Mouse (Mus musculus): ENCODE data around the gene 1700011L22Rik. TPM values are rescaled to one million over a fixed set of nuclear protein-coding genes. Genes with fewer than 3 reads are reported as not detected.

1700011L22Rik gene
- not detected in 2 replicates for polyA plus RNA-seq (2012; rRNA removed)

DNA sequence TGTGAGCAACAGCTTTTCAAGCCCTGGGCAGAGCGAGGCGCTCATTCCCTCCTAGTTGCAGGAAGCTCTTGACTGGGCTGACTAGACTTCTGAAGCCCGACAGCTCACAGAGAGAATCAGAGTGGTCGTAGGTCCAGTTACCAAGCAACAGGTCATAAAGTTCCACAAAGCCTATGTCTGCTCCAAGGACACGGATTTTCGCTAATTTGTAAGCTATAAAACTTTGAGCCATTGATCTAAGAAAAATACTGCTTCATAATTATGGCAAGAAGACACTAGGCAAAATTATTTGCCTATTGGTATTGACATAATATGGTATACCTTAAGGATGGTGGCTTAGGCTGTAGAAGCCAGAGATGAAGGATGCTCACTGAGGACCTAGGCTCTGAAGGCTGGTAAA lies at the start of gene 1700011L22Rik:
TSS of gene 1700011L22Rik (minus strand) at position 101 of the 400 bp plus-strand sequence.

DNA sequence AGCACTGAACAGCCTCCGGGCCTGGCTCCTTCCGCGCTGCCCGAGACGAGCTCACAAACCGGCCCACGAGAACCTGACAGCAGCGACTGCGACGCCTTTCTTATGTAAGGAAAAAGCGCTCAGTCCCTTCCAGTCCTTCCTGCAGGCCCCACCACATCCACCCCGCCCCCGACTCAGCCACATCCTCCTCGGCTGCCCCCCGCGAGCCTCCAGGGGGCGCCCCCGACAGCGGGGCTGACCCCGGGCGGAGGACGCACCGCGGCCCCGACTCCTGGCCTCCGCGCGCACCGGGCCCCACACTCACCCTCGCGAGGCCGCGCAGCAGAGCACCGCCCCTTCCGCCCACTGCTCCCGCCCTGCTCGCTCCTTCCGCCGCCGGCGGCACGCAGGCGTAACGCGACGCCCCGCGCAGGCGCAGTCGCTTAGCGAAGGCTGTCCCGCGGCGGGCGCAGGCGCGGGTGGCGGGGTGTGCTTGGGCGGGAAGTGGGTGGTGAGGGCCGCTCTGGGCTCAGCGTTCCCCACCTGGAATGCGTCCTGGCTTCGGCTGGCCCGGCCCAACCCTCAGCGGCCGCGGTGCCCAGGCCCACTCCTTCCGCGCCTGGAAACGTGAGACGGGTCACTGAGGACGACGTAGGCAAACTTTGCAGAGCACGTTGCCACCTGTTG lies 46.4 kb upstream of the 1700011L22Rik start, which contains the start of gene Mmaa:
TSS of gene Mmaa (minus strand) at position 328 of the 666 bp plus-strand sequence.

Other genes with a start within 250 kb of the 1700011L22Rik start
- gene Zfp827, start 220.1 kb downstream of the 1700011L22Rik start, polyA plus RNA-seq (2012; rRNA removed): 1.1 and 1.2 TPM in 2 replicates
- gene Mmaa, start 46.4 kb upstream of the 1700011L22Rik start, polyA plus RNA-seq (2012; rRNA removed): 2.5 and 3.0 TPM in 2 replicates
- 3.4 and 3.7 TPM in 2 replicates for gene Smad1, start 150.9 kb upstream of the 1700011L22Rik start, polyA plus RNA-seq (2012; rRNA removed)

Data from liver, embryonic 14 days (tissue).